In the genomic region with DNA sequence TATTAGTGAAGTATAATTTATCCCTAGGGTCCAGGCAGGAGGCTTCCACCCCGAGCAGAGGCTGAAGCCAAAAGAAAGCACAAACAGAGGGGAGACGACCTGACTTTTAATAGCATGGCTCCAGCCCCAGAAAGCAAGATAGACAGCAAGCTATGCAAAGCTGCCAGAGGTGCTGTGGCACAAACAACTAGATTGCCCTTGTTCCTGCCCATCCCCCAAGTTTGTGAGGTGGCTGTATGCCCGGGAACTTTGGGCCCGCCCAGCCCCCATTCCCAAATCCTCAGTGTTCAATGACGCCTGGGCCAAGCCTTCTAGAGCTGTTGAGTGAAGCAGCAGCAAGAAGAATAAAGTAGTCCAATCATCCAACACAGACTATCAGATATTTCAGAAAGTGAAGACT, we compare ENCODE assay signal across 9 mouse cellular contexts. TPM values are rescaled to one million over a fixed set of nuclear protein-coding genes. Genes with fewer than 3 reads are reported as not detected.
DNase-seq lines count a peak whose midpoint lies in the region; ATAC-seq and TF ChIP-seq lines count a peak whose summit lies in the region.
"Had no signal": no experiment of that assay in that cellular context is flagged by ENCODE, and none has a peak within 500 bp of the region (broad histone marks: within the 10 kb centered on the region; RNA-seq: fewer than 3 reads in every experiment).

No protein-coding gene starts in this region.

- no peak overlapping the region for H3K9ac ChIP-seq in midbrain, embryonic 15.5 days

- H3K4me1 ChIP-seq in G1E (ENCODE audit: insufficient read depth, low read depth, low read length): peaks cover 91% of the 10 kb centered on the region
- H3K4me1 ChIP-seq in midbrain, embryonic 15.5 days: peaks cover 39% of the 10 kb centered on the region

- 81% methylated on average over 5 of the region's 5 CpGs for WGBS in midbrain, embryonic 15.5 days

- intact Hi-C loops in left cerebral cortex, postnatal 14 days (cut with DNase I): loop anchor here (5.0 kb wide), 1 partner anchor 37 kb away; no protein-coding TSS in a partner anchor

- H3K4me2 ChIP-seq in midbrain, embryonic 15.5 days: no peak overlapping the region

- no peak for TF ChIP-seq CTCF in G1E (IDR thresholded peaks at IDR 0.05; ENCODE audit: low read depth, low read length)

- DNase-seq in cerebellum, adult 11-12 months: peak; percentile 66
- DNase-seq in cerebellum, postnatal 36 days: no peak
- no peak for DNase-seq in G1E (ENCODE audit: low spot score)
- DNase-seq in heart, postnatal 4 days: peak; percentile 85
- DNase-seq in left cerebral cortex, postnatal 14 days (ENCODE audit: low spot score in 2 of 2): peak; percentile 61 to 79
- no peak for DNase-seq in ovary, postnatal 10 days (ENCODE audit: low spot score)

- ATAC-seq in G1E (ENCODE audit: extremely low read depth, insufficient number of reproducible peaks, low FRiP score, poor library complexity, severe bottlenecking): no peak
- ATAC-seq in inflammation-experienced regulatory T-cells, adult 6 months: no peak
- no peak for ATAC-seq in midbrain, embryonic 15.5 days (replicated peaks)

- peaks cover 6% of the 10 kb centered on the region; the same call in 1 of the 2 replicates for H3K27me3 ChIP-seq in G1E (ENCODE audit: insufficient read depth, low read length)
- peaks cover 31% of the 10 kb centered on the region for H3K27me3 ChIP-seq in midbrain, embryonic 15.5 days (replicated peaks)

- H3K4me3 ChIP-seq in G1E (ENCODE audit: low read depth, low read length): peak overlapping the region; percentile 37; the same call in 1 of the 2 replicates
- no peak overlapping the region for H3K4me3 ChIP-seq in midbrain, embryonic 15.5 days

- H3K27ac ChIP-seq in midbrain, embryonic 15.5 days: no peak overlapping the region

- no peaks in the 10 kb centered on the region for H3K9me3 ChIP-seq in G1E (replicated peaks)
- no peaks in the 10 kb centered on the region for H3K9me3 ChIP-seq in midbrain, embryonic 15.5 days

- H3K36me3 ChIP-seq in G1E (replicated peaks): peaks cover 70% of the 10 kb centered on the region
- H3K36me3 ChIP-seq in midbrain, embryonic 15.5 days (replicated peaks): peaks cover 16% of the 10 kb centered on the region; the same call in 1 of the 2 replicates

RNA-seq across cellular contexts. Expression of gene Stk16, which starts 4.2 kb away (rescaled TPM):
- total RNA-seq in G1E (2014; fragmentation: Nextera tagmentation) (59.4 and 78.2 TPM in 2 replicates), G1E (2017) (70.7 and 72.6 TPM in 2 replicates)
- polyA plus RNA-seq in G1E (2012): 114 and 133 TPM in 2 replicates
- total RNA-seq in heart, postnatal 4 days (2021): 10 to 100 TPM; 65.6 to 67.0 TPM
- total RNA-seq in left cerebral cortex, postnatal 14 days (2021): 10 to 100 TPM; 85.6 to 92.2 TPM
- 10 to 100 TPM; 46.3 to 62.7 (median 51.6) TPM for polyA plus RNA-seq in inflammation-experienced regulatory T-cells, adult 6 months (2017; shearing (Covaris generic))
- polyA plus RNA-seq in midbrain, embryonic 15.5 days (2015; fragmentation: Nextera tagmentation; extraction: Ambion mirVana): 156 and 169 TPM in 2 replicates

RNA-seq across cellular contexts. Expression of gene Glb1l, which starts 4.3 kb away (rescaled TPM):
- total RNA-seq in G1E (2014; fragmentation: Nextera tagmentation) (10.1 and 19.2 TPM in 2 replicates), G1E (2017) (11.0 and 12.5 TPM in 2 replicates)
- polyA plus RNA-seq in G1E (2012): 0.29 and 0.83 TPM in 2 replicates
- 10 to 100 TPM; 10.7 to 12.7 TPM for total RNA-seq in heart, postnatal 4 days (2021)
- 10 to 100 TPM; 16.3 to 18.3 TPM for total RNA-seq in left cerebral cortex, postnatal 14 days (2021)
- 10 to 100 TPM in 2 of 3 experiments, 1 to 10 TPM in 1; 8.4 to 14.1 (median 13.5) TPM for polyA plus RNA-seq in inflammation-experienced regulatory T-cells, adult 6 months (2017; shearing (Covaris generic))
- 21.8 and 24.0 TPM in 2 replicates for polyA plus RNA-seq in midbrain, embryonic 15.5 days (2015; fragmentation: Nextera tagmentation; extraction: Ambion mirVana)

RNA-seq across cellular contexts. Expression of gene Tuba4a, which starts 4.8 kb away (rescaled TPM):
- total RNA-seq in G1E (2014; fragmentation: Nextera tagmentation): 201 and 287 TPM in 2 replicates
- 156 and 175 TPM in 2 replicates for total RNA-seq in G1E (2017)
- polyA plus RNA-seq in G1E (2012): 38.6 and 61.0 TPM in 2 replicates
- 100 to 1,000 TPM; 371 to 462 TPM for total RNA-seq in heart, postnatal 4 days (2021)
- 100 to 1,000 TPM; 658 to 691 TPM for total RNA-seq in left cerebral cortex, postnatal 14 days (2021)
- polyA plus RNA-seq in inflammation-experienced regulatory T-cells, adult 6 months (2017; shearing (Covaris generic)): 100 to 1,000 TPM; 116 to 151 (median 123) TPM
- polyA plus RNA-seq in midbrain, embryonic 15.5 days (2015; fragmentation: Nextera tagmentation; extraction: Ambion mirVana): 7.9 and 12.7 TPM in 2 replicates

RNA-seq across cellular contexts. Expression of gene A630095N17Rik, which starts 17.0 kb away (rescaled TPM):
- total RNA-seq in G1E (2014; fragmentation: Nextera tagmentation) (not detected in 2 replicates), G1E (2017) (not detected in 2 replicates)
- polyA plus RNA-seq in G1E (2012): not detected in 2 replicates
- total RNA-seq in heart, postnatal 4 days (2021): not detected
- not detected for total RNA-seq in left cerebral cortex, postnatal 14 days (2021)
- not detected for polyA plus RNA-seq in inflammation-experienced regulatory T-cells, adult 6 months (2017; shearing (Covaris generic))
- not detected in 2 replicates for polyA plus RNA-seq in midbrain, embryonic 15.5 days (2015; fragmentation: Nextera tagmentation; extraction: Ambion mirVana)
- polyA plus RNA-seq: heart, embryonic 14.5 days had no signal

RNA-seq across cellular contexts. Expression of gene Dnajb2, which starts 21.3 kb away (rescaled TPM):
- total RNA-seq in G1E (2014; fragmentation: Nextera tagmentation): 15.4 and 63.3 TPM in 2 replicates
- total RNA-seq in G1E (2017): 13.9 and 15.6 TPM in 2 replicates
- 9.1 and 11.1 TPM in 2 replicates for polyA plus RNA-seq in G1E (2012)
- total RNA-seq in heart, postnatal 4 days (2021): 10 to 100 TPM; 46.4 to 49.2 TPM
- 10 to 100 TPM; 76.5 to 80.2 TPM for total RNA-seq in left cerebral cortex, postnatal 14 days (2021)
- 1 to 10 TPM; 3.0 to 7.0 (median 5.8) TPM for polyA plus RNA-seq in inflammation-experienced regulatory T-cells, adult 6 months (2017; shearing (Covaris generic))
- 72.9 and 82.1 TPM in 2 replicates for polyA plus RNA-seq in midbrain, embryonic 15.5 days (2015; fragmentation: Nextera tagmentation; extraction: Ambion mirVana)

Comparison
In these comparisons a context has a peak if more than half of its experiments do, and no peak if none do; other contexts are left out.
1. DNase-seq: peak in cerebellum, adult 11-12 months (single experiment), heart, postnatal 4 days (single experiment) and left cerebral cortex, postnatal 14 days (2 of 2); none in cerebellum, postnatal 36 days (0 of 2), G1E (single experiment) and ovary, postnatal 10 days (single experiment).